Mouse (Mus musculus) liver, adult 2 months (tissue): ENCODE measurements around the gene Bglap.

ENCODE experiments used
- CTCF ChIP-seq: fragments of 200-500 bp; IDR thresholded peaks from 2 replicates; pipeline ENCODE4 v1.5.1; 2011; ENCODE audit warnings: low read depth, low read length, control low read depth
- POLR2A ChIP-seq: fragments of 200-500 bp; IDR thresholded peaks from 2 replicates; pipeline ENCODE4 v1.6.1; 2011; ENCODE audit warnings: low read length, control low read depth; ENCODE audit not compliant: insufficient read depth; ENCODE audit errors: extremely low read depth

GRCm38 (mm10) chr3:88364337-88364736, 19.9 kb downstream of the Bglap start, which contains the start of gene Paqr6:
- no peak for TF ChIP-seq POLR2A
- no peak for TF ChIP-seq CTCF
